Mouse (Mus musculus) gastrocnemius, adult 18-20 months (tissue): ENCODE results near the gene Mtln. TPM values are rescaled to one million over a fixed set of nuclear protein-coding genes. Genes with fewer than 3 reads are reported as not detected.

Experiments
- DNase-seq: peaks from one replicate; pipeline ENCODE4 v3.0.0; 2021; ENCODE audit warnings: low spot score
- long read RNA-seq, 2 experiments: library from polyadenylated mRNA; stranded (forward); transcript quantifications; one replicate each; pipeline ENCODE4 v2.0.0; 2021
- total RNA-seq, 2 experiments: library from RNA; stranded (reverse); gene quantifications; 2 replicates each; pipeline ENCODE4 v1.2.3; 2021

Gene Mtln
- 100 to 1,000 TPM; 121 to 130 TPM for total RNA-seq
- long read RNA-seq, experiment 1, transcript Mtln-201 (2 exons, 800 nt) = major isoform, 214 of 214 reads
- long read RNA-seq, experiment 1, partial matches to known transcripts = 0 of 214 reads
- long read RNA-seq, experiment 1, other reads (novel, unspliced or antisense) = 0 of 214 reads
- long read RNA-seq, experiment 2, transcript Mtln-201 (2 exons, 800 nt) = major isoform, 164 of 164 reads
- long read RNA-seq, experiment 2, partial matches to known transcripts = 0 of 164 reads
- long read RNA-seq, experiment 2, other reads (novel, unspliced or antisense) = 0 of 164 reads

- DNase-seq = peak; percentile 89
These were observed at the start of gene Mtln for GRCm38 (mm10) chr2:127791919-127792603. Gene Mtln, minus strand, starts transcription at chr2:127792488.

- no peak for DNase-seq
These were observed 49.1 kb upstream of the Mtln start for GRCm38 (mm10) chr2:127841402-127841801.

GRCm38 (mm10) chr2:127839425-127839824, 47.1 kb upstream of the Mtln start:
- DNase-seq = no peak

- DNase-seq = no peak
These were observed 46.3 kb upstream of the Mtln start, which contains the start of gene Acoxl for GRCm38 (mm10) chr2:127838576-127838975. Gene Acoxl, plus strand, starts transcription at chr2:127838876.

DNA sequence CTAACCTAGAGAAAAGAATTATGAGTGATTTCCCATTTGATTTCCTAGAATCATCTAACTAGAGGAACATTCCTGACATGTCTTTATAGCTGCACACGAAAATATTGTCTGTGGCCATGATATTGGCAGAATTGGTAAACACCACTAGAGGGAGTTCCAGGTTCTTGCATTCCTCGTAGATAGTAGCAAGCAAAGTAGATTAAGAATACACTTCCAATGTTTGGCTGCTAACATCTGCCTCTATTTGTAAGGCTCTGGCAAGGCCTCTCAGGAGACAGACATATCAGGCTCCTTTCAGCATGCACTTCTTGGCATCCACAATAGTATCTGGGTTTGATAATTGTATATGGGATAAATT, 40.5 kb upstream of the Mtln start:
- DNase-seq = no peak

- no peak for DNase-seq
These were observed 40.0 kb upstream of the Mtln start for GRCm38 (mm10) chr2:127832103-127832832.

DNA sequence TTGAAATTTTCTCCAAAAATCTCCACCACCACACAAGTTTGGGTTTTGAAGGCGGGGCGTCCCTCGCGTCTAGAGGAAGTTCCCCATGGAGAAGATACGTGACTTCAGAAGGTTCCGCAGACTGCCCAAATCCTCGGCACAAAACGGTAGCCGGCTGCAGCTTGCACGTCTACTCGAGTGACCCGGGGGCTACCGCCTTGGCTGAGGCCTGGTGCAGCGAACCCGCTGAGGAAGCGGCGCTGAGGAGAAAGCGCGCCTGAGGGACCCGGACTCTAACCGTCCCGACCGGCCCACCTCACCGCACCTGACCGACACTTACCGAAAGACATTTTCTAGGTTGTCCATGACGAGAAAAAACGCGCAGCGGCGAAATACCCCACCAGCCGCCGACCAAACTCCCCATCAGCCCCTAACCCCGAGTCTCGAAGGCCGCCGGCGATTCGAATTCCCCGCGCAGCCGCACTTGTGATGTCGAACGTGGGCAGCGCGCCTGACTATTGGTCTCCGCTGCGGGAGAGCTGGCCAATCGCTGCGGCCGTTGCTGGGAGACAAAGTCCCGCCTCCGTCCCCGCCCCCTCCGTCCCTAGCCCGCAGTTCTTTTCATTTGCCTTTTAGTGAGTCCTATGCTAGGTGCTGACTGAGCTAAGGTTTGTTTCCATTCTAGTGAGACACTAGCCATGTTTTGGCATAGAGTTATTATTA, 39.3 kb upstream of the Mtln start, which contains the start of gene Bub1:
TSS of gene Bub1 (minus strand) at position 465 of the 702 bp plus-strand sequence.
- DNase-seq = peak; percentile 91

DNA sequence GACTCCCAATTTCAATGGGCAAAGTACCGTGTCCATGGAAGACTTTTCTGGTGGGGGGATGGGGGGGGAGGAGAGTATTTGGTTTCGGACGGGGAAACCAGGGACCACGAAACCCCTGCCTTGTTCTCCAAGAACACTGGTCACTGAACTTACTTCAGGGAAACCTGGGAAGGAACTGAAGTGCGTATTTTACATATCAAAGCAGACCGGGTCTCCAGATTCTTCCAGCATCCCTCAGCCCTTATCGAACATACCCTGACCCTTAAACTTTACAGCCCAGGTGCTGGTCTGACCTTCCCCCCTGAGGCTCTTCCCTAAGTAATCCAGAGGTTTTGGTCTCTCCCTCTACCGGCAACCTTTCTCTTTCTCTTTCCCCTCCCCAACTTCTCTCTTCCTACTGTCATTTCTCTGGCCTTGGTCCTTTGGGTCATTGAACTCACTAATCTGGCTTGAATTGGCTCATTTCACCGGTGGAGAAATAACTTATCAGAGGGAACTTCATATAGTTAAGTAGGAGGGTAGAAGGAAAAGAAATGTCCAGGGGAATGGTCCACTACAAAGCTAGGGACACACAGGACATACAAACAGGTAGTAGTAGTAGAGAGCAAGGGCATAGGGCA, 2.5 kb downstream of the Mtln start:
- DNase-seq = no peak

DNA sequence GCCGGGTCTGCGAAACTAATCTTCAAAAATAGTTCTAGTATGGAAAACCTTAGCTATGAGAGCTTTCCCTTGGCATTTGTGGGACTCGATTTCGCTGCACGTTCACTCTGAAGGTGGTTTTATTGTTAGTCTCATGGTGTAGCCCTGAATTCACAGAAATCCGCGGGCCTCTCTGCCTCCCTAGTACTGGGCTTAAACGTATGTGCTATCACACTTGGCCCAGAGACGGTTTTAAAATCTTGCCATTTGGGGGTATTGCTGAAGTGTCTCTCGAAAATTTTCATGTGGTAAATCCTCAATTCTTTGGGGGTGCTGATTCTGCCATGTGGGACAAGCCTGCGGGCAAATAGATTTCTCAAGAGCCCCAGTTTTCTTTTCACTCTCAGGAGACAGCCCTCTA, 3.1 kb downstream of the Mtln start:
- no peak for DNase-seq

DNA sequence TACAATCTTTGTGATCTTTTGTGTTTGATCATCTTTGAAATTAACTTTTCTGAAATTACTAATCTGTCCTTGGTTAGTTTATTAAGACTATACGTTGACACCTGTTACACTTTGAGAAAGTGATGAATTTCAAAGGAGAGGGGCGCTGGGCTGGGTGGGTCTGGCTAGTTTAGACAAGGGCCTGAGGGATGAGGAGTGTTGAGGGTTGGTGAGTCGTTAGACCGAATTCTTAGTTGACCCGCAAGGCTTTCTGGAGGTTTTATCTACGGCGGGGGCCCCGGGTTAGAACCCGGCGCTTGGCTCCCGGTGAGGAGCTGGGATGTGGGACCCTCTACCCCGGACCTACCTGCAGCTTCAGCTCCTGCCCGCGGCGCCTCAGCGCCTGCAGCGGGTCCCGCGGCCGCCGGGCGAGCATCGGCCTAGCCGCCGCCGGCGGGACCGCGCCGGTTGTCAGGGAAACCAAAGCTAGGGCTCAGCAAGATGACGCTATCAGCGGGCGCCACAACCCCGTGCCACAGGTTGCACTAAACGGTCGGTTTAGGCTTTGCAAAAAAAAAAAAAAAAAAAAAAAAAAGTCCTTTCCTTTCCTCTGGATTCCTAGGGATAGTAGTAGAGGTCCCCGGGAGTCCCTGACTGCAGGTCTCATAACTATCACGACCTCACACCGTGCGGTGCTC, 3.7 kb downstream of the Mtln start, which contains the start of gene Nphp1:
TSS of gene Nphp1 (minus strand) at position 458 of the 677 bp plus-strand sequence.
- peak; percentile 87 for DNase-seq

DNA sequence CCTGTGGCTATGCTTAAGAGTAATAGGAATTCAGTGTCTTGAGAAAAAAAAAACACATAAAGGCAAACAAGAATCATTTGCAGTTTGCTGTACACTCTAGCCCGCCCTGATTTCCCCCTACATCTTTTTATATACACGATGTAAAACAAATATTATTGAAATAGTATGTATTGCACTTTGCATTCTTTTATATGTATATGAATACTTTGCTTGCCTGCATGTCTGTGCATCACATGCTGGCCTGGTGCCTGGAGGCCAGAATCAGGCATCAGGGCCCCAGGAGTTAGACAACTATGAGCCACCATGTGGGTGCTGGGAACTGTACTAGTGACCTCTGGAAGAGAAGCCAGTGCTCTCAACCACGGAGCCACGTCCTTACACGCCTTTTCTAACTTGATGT, 5.1 kb downstream of the Mtln start:
- DNase-seq = no peak

- DNase-seq = no peak
These were observed 13.8 kb downstream of the Mtln start for GRCm38 (mm10) chr2:127778451-127778850.

DNA sequence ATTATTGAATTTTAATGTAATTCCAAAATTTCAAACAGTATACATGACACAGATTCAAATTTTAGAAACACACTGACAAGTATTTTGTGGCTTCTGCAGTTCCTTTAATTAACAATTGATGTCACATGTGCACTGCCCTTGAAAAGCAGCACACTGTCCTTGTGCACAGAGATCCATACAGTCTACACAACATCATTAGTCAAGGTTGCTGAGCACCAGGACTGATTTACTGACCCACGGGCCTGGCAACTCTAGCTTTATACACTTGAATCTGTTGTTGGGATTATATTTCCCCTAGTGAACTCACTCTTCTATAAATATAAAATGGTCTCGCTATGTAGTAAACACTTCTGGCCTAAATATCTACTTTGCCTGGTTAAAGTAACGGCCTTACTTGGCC, 17.3 kb downstream of the Mtln start:
- DNase-seq = peak; percentile 42

- no peak for DNase-seq
These were observed 17.7 kb downstream of the Mtln start for GRCm38 (mm10) chr2:127774578-127774941.

- no peak for DNase-seq
These were observed 18.2 kb downstream of the Mtln start for GRCm38 (mm10) chr2:127773938-127774577.

DNA sequence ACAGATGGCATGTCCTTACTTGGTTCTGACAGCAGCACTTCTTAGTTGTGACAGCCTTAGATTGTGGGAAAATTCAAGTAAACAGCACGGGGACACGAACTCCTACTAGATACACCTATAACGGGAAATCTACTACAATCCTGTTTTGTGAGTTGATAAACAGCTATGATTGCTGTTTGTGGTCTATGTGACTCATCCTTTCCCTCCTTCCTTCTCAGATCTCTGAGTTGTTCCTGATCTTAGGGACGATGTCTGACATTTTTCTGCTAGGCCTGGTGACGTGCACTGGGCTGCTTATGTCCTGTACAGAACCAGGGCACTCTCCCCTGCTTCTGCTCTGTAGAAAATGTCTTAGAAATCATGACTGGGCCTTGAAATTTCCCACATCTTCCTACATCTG, 30.7 kb downstream of the Mtln start:
- no peak for DNase-seq

GRCm38 (mm10) chr2:127760429-127761000, 31.8 kb downstream of the Mtln start:
- no peak for DNase-seq

DNA sequence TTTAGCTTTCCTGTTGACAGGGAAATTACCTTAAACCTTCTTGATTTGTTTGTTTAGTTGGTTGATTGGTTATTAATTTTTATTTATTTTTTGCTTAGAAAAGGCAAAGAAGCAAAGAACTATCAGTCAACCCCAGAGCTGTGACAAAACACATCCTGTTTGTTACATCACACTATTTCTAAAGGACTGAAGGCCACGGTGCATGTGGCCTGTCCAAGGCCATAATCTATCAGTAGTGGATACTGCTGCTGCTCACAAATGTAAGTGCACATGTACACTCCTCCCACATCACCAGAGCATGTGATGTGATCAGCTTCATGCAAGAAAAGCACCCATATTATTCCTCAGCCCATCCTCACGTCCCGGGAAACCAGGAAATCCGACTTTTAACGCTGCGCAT, 32.3 kb downstream of the Mtln start:
- no peak for DNase-seq

DNA sequence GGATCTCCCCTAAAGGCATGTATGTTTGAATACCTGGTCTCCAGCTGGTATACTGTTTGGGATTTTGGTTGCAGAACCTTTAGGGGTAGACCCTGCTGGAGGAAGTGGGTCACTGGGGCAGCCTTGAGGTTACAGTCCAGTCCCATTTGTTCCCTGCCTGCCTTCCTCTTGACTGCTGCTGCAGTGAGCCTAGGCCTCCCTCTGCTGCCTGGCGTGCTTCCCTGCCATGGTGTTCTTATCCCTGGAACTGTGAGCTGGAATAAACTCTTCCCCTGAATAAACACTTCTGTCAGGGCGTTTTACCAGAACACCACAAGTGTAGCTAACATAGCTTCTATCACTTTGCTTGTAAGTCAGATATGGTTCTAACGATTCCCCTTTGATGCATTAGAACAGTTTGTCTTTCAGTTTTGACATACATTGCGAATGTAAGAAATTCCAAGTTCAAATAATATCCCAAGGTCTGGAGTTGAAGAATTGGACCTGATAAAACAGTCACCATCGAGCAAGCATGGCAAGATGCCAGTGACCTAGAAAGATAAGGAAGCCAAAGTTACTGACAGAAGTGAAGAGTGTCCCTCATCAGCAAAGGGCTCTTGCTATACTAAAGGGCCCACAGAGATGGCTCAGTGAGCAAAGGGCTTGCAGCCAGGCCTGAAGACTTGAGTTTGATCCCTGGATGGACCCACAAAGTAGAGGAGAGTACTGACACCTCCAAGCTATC, 33.0 kb downstream of the Mtln start:
- no peak for DNase-seq
